Mouse (Mus musculus): ENCODE measurements at regions not wholly inside any gene's neighbourhood (a gene's known extent, or its start where the extent isn't known, plus 50 kb on each side); places are given as distances from the start of the nearest gene placed in this dataset.

- TF ChIP-seq CTCF (IDR thresholded peaks at IDR 0.05; ENCODE audit: insufficient read depth, low read depth, low read length): no peak
- no peak for TF ChIP-seq POLR2A (IDR thresholded peaks at IDR 0.05; ENCODE audit: insufficient read depth, low read depth, low read length)
Observed at GRCm38 (mm10) chr13:107907966-107908365, 136.3 kb upstream of the Smim15 start.
